Mouse (Mus musculus) E14TG2a.4 (cell line): ENCODE results near the gene Tigit.
A peak's percentile ranks its signal among the peaks of the same experiment; 100 is the strongest.

ENCODE experiments used
- H3K27me3 ChIP-seq: 2 replicates; pipeline ENCODE4 v1.6.1; 2014; ENCODE audit warnings: low read length, control low read depth; ENCODE audit not compliant: insufficient read depth
- H3K36me3 ChIP-seq: 2 replicates; pipeline ENCODE4 v1.6.1; 2014; ENCODE audit warnings: low read length, control low read depth; ENCODE audit not compliant: insufficient read depth
- H3K4me1 ChIP-seq: replicated peaks from 2 replicates; pipeline ENCODE4 v1.6.1; 2014; ENCODE audit warnings: low read depth, low read length, control low read depth
- H3K4me3 ChIP-seq: replicated peaks from 2 replicates; pipeline ENCODE4 v1.5.1; 2014; ENCODE audit warnings: mild to moderate bottlenecking, low read length
- H3K9me3 ChIP-seq: 2 replicates; pipeline ENCODE4 v1.6.1; 2014; ENCODE audit warnings: low read length, control low read depth
- CTCF ChIP-seq: conservative IDR thresholded peaks from 2 replicates; pipeline ENCODE4 v1.5.1; 2014; ENCODE audit warnings: low read length
- NANOG ChIP-seq: IDR thresholded peaks from 2 replicates; pipeline ENCODE4 v1.6.1; 2014; ENCODE audit warnings: borderline replicate concordance, low read length, mixed read lengths
- POU5F1 ChIP-seq: IDR thresholded peaks from 2 replicates; pipeline ENCODE4 v1.6.1; 2014; ENCODE audit warnings: low read length, borderline replicate concordance

The Tigit gene

GRCm38 (mm10) chr16:43603591-43604141, 60.3 kb downstream of the Tigit start:
- Histone ChIP-seq H3K9me3 (peaks cover 8% of the 10 kb centered on the region), H3K36me3 (no peaks in the 10 kb centered on the region), H3K27me3 (peaks cover 52% of the 10 kb centered on the region), H3K4me3 (no peak overlapping the region), H3K4me1 (peaks cover 46% of the 10 kb centered on the region)
- TF ChIP-seq CTCF (no peak), NANOG (peak; percentile 76), POU5F1 (peak; percentile 75; the same call in 1 of the 2 replicates)

- TF ChIP-seq POU5F1 (no peak), NANOG (no peak), CTCF (no peak)
Observed at GRCm38 (mm10) chr16:43602573-43602972, 61.4 kb downstream of the Tigit start.

DNA sequence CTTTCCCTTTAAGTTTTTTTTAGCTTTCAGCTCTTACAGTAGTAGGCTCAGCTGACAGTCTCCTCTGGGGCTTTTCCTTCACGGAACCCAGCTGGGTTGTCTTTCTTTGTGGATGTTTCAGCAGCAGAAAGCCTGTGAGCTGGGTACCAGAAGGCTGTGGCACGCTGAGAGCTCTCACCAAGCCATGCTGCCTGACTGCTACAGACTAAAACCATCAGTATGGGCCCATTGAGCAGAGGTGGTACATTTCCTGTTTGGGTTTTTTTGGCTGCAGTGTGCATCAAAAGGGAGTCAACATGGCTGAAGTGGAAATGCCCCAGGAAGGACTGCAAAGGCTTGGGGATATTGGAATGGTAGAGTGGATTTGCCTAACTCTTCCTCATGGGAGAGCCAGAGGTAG, 64.2 kb downstream of the Tigit start:
- Histone ChIP-seq H3K27me3 (peaks cover 46% of the 10 kb centered on the region), H3K9me3 (peaks cover 4% of the 10 kb centered on the region), H3K4me1 (peaks cover 22% of the 10 kb centered on the region), H3K36me3 (no peaks in the 10 kb centered on the region), H3K4me3 (no peak overlapping the region)
- TF ChIP-seq NANOG (no peak), CTCF (no peak), POU5F1 (no peak)

More at GRCm38 (mm10) chr16:43602573-43602972, 61.4 kb downstream of the Tigit start:
- Histone ChIP-seq H3K9me3 (peaks cover 2% of the 10 kb centered on the region), H3K4me1 (peaks cover 46% of the 10 kb centered on the region), H3K4me3 (no peak overlapping the region), H3K36me3 (no peaks in the 10 kb centered on the region), H3K27me3 (peaks cover 48% of the 10 kb centered on the region)
